Mouse (Mus musculus) lung, postnatal 0 days (tissue): ENCODE measurements around the gene Scd2.

Source experiments
- CTCF ChIP-seq: IDR thresholded peaks from 2 replicates; pipeline ENCODE4 v1.5.1; 2016; ENCODE audit warnings: antibody characterized with exemption, mild to moderate bottlenecking
- EP300 ChIP-seq: IDR thresholded peaks from 2 replicates; pipeline ENCODE4 v1.6.1; 2016; ENCODE audit warnings: antibody characterized with exemption, mild to moderate bottlenecking, control low read depth

DNA sequence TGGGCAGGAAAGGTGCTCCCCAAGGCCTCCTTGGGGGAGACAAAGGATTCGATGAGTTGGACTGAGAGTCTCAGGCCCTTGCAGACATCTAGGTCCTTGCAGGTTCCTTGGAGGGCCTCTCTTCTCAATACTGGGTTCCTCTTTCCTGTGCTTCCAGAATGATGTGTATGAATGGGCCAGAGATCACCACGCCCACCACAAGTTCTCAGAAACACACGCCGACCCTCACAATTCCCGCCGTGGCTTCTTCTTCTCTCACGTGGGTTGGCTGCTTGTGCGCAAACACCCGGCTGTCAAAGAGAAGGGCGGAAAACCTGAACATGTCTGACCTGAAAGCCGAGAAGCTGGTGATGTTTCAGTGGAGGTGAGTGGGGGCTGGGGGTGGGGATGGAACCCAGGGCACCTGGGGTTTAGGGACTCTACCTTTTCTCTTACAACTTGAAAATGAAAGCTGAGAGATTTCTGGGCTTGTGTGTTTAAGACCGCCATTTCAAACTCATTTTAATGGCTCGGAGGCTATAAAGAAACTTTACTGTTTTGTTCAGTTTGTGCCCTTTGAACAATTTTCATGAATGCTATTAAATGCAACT lies 36.0 kb upstream of the Scd2 start:
- no peak for TF ChIP-seq EP300
- no peak for TF ChIP-seq CTCF
